Mouse (Mus musculus): Measurements from ENCODE around the gene Gucy1b1.

The Gucy1b1 gene

DNA sequence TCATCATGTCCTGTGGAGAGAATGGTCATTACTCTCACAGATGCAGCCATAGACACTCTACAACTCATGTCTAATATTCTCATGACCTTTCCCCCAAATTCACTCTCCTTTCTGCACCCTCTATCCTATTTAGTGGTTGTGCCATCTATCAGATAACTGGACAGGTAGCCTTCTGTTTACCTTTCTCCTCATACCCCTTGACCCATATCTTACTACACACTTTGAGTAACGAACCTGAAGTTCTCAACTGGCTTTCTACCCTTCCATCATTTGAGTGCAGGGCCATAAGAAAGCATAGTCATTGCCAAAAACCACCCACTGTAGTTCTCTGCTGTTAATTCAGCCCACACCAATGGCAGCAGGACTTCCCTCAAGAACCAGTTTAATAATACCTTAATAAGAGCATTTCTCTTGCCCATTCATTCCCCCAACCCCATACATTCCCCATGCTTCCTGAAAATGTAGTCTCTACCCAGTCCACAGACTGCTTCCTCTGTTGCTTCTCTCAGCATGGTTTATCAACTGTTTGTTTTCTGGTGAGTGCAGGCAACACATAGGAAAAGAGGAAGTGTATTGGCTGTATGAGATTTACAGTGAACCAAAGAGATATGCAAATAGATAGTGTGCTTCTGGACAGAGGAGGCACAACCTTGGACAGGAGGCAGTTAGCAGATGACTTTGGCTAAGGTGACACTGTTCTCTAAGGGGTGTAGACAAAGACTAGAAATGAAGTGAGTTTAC, 44.3 kb downstream of the Gucy1b1 start:
- no peak for DNase-seq

DNA sequence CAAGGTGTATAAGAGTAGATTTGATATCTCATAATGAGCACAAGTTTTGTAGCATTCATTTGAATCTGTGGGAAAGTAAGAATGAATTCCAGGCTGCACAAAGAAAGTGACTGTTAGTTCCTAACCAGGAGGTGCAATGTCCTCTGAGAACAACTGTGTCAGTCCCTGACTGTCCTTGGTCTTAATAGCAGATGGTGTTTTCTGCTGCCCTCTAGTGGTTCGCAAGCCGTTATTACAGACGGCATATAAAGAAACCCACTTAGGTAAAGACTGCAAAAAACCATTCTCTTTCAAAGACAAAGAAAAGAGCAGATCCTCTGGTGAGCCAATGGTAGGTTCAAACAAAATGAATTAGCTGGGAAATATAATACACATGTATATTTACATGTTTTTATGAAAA, 45.3 kb downstream of the Gucy1b1 start:
- DNase-seq = peak; percentile 46 to 60

DNA sequence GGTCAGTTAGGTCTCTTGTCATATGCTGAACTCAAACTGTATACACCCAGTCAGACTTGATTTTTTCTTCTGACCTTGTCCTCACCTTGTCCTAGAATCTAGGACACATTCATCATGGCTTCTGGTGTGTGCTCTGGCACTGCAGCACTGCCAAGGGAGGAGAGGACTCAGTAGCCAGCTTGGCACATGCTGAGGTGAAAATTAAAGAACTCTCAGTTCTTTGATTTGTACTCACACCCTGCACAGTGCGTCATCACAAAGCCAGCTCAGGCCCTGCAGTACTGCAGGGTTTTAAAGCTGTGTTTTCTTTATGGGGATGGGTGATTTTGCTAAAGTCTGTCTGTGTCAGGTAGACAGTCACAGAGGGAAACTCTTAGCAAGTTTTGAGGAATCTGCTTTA, 47.2 kb downstream of the Gucy1b1 start:
- DNase-seq = peak; percentile 17 to 27

DNA sequence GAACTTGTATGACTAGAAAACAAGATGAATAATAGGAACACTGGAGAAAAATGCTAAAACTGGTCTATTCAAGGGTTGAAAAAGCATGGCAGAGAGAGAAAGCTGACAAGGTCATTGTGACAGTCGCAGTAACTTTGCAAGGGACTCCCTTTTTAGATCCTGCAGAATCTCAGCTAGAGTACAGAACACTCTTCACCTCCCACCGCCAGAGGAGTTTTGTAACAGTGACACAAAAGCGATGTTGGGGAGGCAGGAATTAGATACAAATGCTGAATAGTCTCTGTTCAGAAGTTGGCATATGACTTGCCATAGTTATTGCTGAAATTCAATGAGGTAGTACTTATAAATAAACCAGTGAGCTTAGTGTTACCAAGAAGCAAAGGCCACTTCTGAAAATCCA, 51.4 kb downstream of the Gucy1b1 start:
- DNase-seq = no peak

DNA sequence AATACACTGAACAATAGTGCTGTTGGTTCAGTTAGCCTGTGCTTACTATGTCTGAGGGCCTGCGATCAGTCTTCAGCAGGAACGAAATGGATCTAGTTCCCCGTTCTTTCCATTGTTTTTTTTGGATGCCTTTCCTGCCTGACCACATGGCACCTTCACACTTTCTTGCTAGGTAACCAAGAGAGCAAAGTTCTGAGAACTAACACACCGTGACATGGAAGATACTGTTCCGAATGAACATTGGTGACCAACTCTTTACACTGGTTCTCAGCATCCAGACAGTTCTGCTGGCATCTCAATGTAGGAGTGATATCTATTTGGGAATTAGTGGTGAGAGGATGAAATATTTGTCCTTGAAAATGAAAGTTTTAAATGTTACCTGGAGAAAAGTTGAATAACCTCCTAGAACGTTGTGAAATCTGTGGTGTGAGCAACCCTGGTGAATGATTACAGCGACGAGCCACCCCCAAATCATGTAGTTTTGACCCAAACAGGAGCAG, 52.0 kb downstream of the Gucy1b1 start:
- DNase-seq = no peak

DNA sequence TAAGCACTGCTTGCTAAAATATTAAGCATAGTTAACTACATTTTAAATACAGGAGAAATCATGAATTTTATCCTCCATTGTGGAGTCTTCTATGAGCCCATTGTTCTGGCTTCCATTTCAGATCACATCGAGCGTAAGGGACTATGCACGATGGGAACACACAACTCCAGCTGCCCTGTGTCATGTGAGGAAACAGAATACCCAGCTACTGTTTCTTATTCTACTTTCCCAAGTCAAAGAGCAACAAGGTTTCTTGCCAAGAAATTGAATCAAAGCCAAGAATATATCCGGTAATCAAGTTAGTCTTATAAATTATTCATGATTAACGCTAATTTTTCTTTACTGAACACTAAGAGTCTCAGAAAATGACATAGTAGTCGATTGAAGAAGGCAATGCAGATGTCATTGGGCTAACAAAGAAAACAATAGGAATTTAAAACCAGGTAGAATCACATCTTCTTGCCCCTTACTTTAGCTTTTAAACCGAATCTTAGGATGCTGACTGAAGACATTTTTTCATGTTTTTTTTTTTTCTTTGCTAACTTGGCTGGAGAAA, 60.3 kb downstream of the Gucy1b1 start:
- DNase-seq = no peak

DNA sequence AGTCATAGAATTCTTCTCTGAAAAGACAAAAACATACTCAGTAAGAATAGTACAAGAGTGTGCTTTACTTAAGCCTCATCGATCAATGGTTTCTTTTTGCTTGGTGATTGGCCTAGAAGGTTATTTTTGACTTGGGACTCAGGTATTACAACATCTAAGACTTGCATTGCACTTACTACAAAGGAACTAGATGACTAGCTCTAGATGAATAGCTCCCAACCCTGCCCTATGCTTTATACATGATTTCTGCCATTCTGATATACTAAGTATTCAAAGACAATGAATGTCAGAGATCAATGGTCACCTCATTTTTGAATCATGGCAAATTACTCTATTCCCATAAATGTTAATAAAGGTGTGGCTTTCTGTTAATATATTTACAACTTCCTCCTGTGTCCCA, 67.5 kb downstream of the Gucy1b1 start:
- DNase-seq = no peak

DNA sequence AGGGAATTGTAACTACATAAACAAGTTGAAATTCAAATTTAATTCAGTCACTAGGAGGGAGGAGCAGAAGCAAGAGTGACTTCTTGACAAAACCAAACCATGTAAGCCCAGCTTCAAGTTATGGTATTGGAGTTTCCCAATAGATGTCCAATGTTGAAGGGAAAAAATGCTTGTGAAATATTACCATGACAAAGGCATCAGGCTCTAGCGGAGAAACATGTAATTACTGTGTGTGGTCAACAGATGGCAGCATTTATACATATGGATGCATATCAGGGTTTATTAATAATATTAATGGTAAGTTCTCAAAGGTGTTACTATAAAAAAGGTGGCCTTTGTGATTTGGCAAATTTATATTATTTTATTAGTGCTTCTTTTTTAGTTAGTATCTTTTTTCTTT, 78.5 kb downstream of the Gucy1b1 start:
- peak; percentile 50 to 59 for DNase-seq

DNA sequence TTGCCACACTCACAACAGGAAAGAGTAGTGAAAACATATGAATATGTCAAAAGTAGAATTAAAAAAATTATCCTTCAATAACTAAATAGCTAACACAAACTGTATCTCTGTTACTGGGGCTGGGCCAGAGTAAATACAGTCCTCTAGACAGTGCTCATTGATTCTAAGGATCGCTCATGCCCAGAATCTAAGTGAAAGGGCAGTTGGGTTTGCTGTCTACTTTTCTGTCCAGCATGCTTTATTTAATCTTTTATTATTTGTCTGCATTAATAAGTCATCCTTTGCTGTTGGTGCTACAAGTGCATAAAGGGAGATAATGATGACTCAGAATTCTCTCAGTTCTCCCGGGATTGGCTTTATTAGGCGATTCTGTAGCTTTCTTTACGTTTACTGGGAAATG, 79.1 kb downstream of the Gucy1b1 start:
- no peak for DNase-seq

DNA sequence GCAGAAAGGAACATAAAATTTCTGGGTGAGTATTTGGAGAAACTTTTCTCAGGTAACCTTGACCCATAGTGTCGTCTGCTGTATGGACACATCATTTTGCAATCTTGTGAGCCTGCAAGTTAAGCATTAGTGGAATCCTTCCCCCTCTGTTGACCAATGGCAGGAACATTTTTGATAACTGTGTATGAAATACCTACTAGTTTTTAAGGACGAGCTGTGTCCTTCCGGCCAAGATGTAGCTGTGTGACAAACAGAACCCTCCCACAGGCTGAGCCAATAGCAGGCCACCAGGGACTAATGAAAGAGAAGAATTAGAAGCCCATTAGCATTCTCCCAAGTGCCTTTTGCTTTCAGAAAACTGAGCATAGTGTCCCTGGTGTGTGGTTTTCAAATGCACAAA, 84.0 kb downstream of the Gucy1b1 start:
- DNase-seq = no peak

DNA sequence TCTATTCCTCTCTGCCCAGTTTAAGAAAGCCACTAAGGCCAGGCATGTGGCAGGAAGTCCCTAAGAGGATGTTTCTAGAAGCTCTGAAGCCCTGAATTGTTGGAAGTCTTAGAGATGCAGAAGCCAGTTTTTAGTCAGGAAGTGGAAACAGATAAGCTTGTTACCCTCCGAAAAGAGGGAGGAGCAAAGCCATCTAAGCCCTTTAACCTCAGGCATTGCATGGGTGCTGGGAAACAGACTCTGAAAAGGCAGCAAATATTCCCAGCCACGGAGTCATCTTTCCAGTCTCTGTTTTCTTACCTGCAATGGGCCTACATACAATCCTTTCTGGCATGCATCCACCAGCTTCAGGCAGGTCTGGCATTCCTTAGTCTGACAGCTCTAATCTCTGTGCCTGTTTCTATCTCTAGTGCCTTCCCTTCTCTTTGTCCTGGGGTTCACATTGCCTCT, 84.8 kb downstream of the Gucy1b1 start:
- DNase-seq = no peak

DNA sequence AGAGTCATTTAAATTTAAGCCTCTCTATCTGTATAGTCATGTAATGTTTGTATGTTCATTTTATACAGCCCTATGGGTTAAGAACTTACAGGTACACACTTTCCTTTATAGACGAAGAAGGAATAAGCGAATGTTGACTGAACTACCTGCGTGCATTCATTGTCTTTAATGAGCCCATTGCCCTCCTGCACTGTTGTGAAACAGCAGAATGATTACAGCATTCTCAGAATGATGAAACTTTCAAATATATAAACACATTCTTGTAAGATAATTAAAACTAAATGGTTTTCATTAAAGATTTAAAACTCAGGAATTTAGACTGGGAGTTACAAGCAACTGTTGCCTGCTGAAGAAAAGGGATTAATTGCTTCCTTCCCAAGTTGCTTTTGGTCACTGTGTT, 86.9 kb downstream of the Gucy1b1 start:
- DNase-seq = no peak

DNA sequence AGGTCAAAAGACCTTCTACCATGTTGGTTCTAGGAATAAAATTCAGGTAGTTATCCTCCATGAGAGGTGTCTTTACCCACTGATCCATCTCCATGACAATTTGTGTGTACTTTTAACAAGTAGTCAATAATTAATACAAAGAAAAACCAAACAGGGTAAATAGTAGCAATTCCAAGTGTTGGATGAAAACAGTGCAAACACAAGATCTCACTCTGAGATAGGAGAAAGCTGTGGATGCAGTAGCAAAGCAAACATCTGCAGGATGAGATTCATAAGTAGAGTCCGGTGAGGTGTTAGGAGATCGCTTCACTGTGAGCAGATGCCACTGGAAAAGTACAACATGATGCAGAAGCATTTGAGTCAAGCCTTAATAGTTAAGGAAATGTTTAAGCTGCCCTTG, 88.4 kb downstream of the Gucy1b1 start:
- no peak for DNase-seq

DNA sequence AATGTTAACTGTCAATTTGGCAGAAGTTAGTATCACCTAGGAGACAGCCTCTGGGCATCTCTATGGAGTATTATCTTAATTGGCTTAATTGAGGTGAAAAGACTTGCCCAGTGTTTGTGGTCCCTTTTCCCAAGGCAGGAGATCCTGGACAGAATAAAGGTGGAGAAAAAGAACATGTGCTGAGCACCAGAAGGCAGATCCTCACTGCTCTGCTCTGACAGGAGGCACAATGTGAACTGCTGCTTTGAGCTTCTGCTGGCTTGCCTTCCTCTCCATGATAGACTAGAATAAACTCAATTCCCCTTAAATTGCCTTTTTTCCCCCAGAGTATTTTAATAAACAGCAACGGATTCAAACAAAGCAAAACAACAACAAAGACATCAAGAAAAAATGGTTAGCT, 89.4 kb downstream of the Gucy1b1 start:
- no peak for DNase-seq

DNA sequence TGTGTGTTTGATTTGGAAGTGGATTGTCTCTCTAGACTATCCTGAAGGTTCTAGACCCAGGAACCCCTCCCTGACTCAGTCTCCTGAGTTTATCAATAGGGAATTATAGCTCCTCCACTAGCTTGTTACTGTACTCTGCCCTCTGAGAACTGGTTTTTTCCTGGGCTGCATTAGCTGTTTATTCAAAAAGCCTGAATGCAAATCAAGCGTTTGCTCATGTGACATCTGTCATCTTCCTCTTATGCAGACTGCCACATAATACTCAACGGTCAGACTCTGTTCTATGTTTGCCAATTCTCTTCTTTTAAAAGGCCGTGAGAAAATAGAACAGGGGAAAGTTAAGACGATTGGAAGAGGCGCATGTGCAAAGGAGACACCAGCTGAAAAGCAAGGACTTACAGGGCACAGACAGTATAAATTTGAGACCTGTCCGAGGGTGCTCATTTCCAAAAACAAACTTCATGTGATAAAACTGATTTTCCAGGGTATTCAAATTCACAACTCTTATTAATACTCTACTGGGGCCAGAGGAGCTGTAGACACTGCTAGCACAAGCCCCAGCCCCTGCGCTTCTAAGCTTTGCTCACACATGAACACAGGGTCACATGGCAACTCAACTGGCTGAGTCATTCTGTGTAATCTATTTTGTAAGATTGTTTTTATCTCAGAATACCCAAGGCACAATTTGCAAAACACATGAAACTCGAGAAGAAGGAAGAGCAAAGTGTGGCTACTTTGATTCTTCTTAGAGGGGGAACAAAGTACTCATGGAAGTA, 91.2 kb downstream of the Gucy1b1 start:
- no peak for DNase-seq
